8 mouse cellular contexts compared by ENCODE assay signal in the genomic region with DNA sequence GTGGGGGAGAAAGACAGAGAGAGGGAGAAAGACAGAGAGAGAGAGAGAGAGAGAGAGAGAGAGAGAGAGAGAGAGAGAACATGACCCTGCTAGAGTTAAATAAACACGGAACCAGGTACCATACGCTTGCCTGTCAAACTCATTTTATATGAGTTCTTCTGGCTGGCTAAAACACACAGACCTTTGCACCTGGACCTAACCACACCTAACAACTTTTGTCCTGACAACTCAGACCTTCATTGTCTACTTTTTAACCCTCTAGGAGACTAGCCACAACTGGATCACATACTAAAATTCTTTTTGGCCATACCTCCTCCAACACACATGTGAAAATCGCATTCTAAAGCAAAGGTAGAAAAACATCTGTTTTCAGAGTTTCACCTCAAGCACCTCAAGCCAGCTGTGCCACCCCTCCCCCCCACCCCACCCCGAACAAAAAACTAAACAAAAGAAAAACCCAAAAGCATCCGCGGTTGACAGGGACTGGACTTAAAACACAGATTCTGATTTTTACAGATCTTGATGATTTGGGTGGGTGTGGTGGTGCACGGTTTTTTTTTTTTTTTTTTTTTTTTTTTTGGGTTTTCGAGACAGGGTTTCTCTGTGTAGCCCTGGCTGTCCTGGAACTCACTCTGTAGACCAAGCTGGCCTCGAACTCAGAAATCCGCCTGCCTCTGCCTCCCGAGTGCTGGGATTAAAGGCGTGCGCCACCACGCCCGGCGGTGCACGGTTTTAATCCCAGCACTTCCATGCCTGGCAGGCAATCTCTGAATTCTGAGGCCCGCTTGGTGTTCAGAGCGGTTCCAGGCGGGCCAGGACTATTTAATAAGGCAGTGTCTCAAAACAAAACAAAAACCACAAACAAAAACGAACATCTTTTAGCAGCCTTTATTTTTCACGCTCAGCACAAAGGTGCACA. TPM values are rescaled to one million over a fixed set of nuclear protein-coding genes. Genes with fewer than 3 reads are reported as not detected.
DNase-seq lines count a peak whose midpoint lies in the region; ATAC-seq lines count a peak whose summit lies in the region.

No protein-coding gene starts in this region.

- H3K9me3 ChIP-seq in neural tube, embryonic 11.5 days (ENCODE audit: control insufficient read depth, low read length): no peaks in the 10 kb centered on the region
- no peaks in the 10 kb centered on the region for H3K9me3 ChIP-seq in limb, embryonic 12.5 days
- H3K9me3 ChIP-seq in stomach, embryonic 14.5 days (ENCODE audit: control insufficient read depth, low read depth, low read length): no peaks in the 10 kb centered on the region

- H3K4me3 ChIP-seq in neural tube, embryonic 11.5 days (ENCODE audit: low read depth, low read length): peak overlapping the region; percentile 85
- peak overlapping the region; percentile 80 for H3K4me3 ChIP-seq in limb, embryonic 12.5 days (replicated peaks)
- peak overlapping the region; percentile 94 for H3K4me3 ChIP-seq in stomach, embryonic 14.5 days (ENCODE audit: low read depth, low read length)

- 0 out of 2 replicates have a peak, but pooled peaks cover 3% of the 10 kb centered on the region for H3K4me1 ChIP-seq in neural tube, embryonic 11.5 days (ENCODE audit: control insufficient read depth, insufficient read depth, low read length)
- peaks cover 22% of the 10 kb centered on the region for H3K4me1 ChIP-seq in limb, embryonic 12.5 days (replicated peaks)
- peaks cover 11% of the 10 kb centered on the region for H3K4me1 ChIP-seq in stomach, embryonic 14.5 days (ENCODE audit: control insufficient read depth, insufficient read depth, low read length)

- H3K9ac ChIP-seq in neural tube, embryonic 11.5 days (ENCODE audit: low read length): peak overlapping the region; percentile 98; the same call in 1 of the 2 replicates
- peak overlapping the region; percentile 95; the same call in 1 of the 2 replicates for H3K9ac ChIP-seq in limb, embryonic 12.5 days (replicated peaks)
- no peak overlapping the region for H3K9ac ChIP-seq in stomach, embryonic 14.5 days (replicated peaks; ENCODE audit: low read depth, low read length)

- peak; percentile 33 for DNase-seq in CD4-positive, CD25-positive, alpha-beta regulatory T cell, adult 2 months (ENCODE audit: low read depth, low spot score)
- no peak for DNase-seq in neural tube, embryonic 11.5 days (ENCODE audit: low spot score)
- no peak for DNase-seq in neural tube, embryonic 10.5 days (ENCODE audit: extremely low spot score, low spot score)
- no peak for DNase-seq in urinary bladder, adult 18-20 months (ENCODE audit: low spot score in 2 of 2)
- DNase-seq in urinary bladder, adult 2 months (ENCODE audit: low spot score): no peak

- peak overlapping the region; percentile 77 for H3K4me2 ChIP-seq in neural tube, embryonic 11.5 days (ENCODE audit: low read depth)
- peak overlapping the region; percentile 78 for H3K4me2 ChIP-seq in limb, embryonic 12.5 days
- H3K4me2 ChIP-seq in stomach, embryonic 14.5 days (replicated peaks; ENCODE audit: low read depth, low read length): peak overlapping the region; percentile 81

- no peak for ATAC-seq in CD4-positive, CD25-positive, alpha-beta regulatory T cell, adult 4 months
- 0 out of 2 replicates have a peak, but pooled peaks have one; percentile 13 for ATAC-seq in neural tube, embryonic 11.5 days (ENCODE audit: insufficient read depth, low FRiP score, low TSS enrichment)
- ATAC-seq in limb, embryonic 12.5 days (ENCODE audit: insufficient number of reproducible peaks, insufficient read depth, low FRiP score, low TSS enrichment, low read depth): peak; percentile 18
- ATAC-seq in stomach, embryonic 14.5 days (ENCODE audit: insufficient number of reproducible peaks, insufficient read depth, low FRiP score, low read depth): peak; percentile 21; the same call in 1 of the 2 replicates

- no peaks in the 10 kb centered on the region for H3K36me3 ChIP-seq in neural tube, embryonic 11.5 days (ENCODE audit: control insufficient read depth, insufficient read depth, low read length)
- peaks cover under 1% of the 10 kb centered on the region; the same call in 1 of the 2 replicates for H3K36me3 ChIP-seq in limb, embryonic 12.5 days
- no peaks in the 10 kb centered on the region for H3K36me3 ChIP-seq in stomach, embryonic 14.5 days (ENCODE audit: control insufficient read depth, insufficient read depth, low read length)

- 21% methylated on average over 19 of the region's 22 CpGs for WGBS in neural tube, embryonic 11.5 days
- WGBS in limb, embryonic 12.5 days: 17% methylated on average over 21 of the region's 22 CpGs
- WGBS in stomach, embryonic 14.5 days: 13% methylated on average over 21 of the region's 22 CpGs

- H3K27me3 ChIP-seq in neural tube, embryonic 11.5 days (ENCODE audit: control insufficient read depth, insufficient read depth, low read length): no peaks in the 10 kb centered on the region
- no peaks in the 10 kb centered on the region for H3K27me3 ChIP-seq in limb, embryonic 12.5 days
- H3K27me3 ChIP-seq in stomach, embryonic 14.5 days (ENCODE audit: control insufficient read depth, insufficient read depth, low read length): no peaks in the 10 kb centered on the region

- peak overlapping the region; percentile 98 for H3K27ac ChIP-seq in neural tube, embryonic 11.5 days (ENCODE audit: low read depth, low read length)
- peak overlapping the region; percentile 98 for H3K27ac ChIP-seq in limb, embryonic 12.5 days
- peak overlapping the region; percentile 98 for H3K27ac ChIP-seq in stomach, embryonic 14.5 days (ENCODE audit: low read length)

RNA-seq across cellular contexts. Expression of gene Rnf103, which starts 0.7 kb away (rescaled TPM):
- polyA plus RNA-seq in CD4-positive, CD25-positive, alpha-beta regulatory T cell, adult 4 months (2017; shearing (Covaris generic)): 1 to 10 TPM; 2.9 to 5.7 TPM
- 18.6 and 19.4 TPM in 2 replicates for polyA plus RNA-seq in neural tube, embryonic 11.5 days (2014; fragmentation: Nextera tagmentation; extraction: Ambion mirVana)
- polyA plus RNA-seq in limb, embryonic 12.5 days (2016; fragmentation: Nextera tagmentation; extraction: Ambion mirVana): 18.9 and 20.8 TPM in 2 replicates
- polyA plus RNA-seq in stomach, embryonic 14.5 days (2014; fragmentation: Nextera tagmentation; extraction: Ambion mirVana): 21.7 and 27.3 TPM in 2 replicates
- polyA plus RNA-seq in urinary bladder, adult 2 months (2012; rRNA removed): 27.9 and 29.4 TPM in 2 replicates

RNA-seq across cellular contexts. Expression of gene Chmp3, which starts 50.6 kb away (rescaled TPM):
- polyA plus RNA-seq in CD4-positive, CD25-positive, alpha-beta regulatory T cell, adult 4 months (2017; shearing (Covaris generic)): 100 to 1,000 TPM in 1 of 2 experiments, 10 to 100 TPM in 1; 73.3 to 112 TPM
- polyA plus RNA-seq in neural tube, embryonic 11.5 days (2014; fragmentation: Nextera tagmentation; extraction: Ambion mirVana): 53.7 and 54.3 TPM in 2 replicates
- 50.1 and 51.2 TPM in 2 replicates for polyA plus RNA-seq in limb, embryonic 12.5 days (2016; fragmentation: Nextera tagmentation; extraction: Ambion mirVana)
- polyA plus RNA-seq in stomach, embryonic 14.5 days (2014; fragmentation: Nextera tagmentation; extraction: Ambion mirVana): 57.5 and 81.6 TPM in 2 replicates
- 121 and 128 TPM in 2 replicates for polyA plus RNA-seq in urinary bladder, adult 2 months (2012; rRNA removed)

RNA-seq across cellular contexts. Expression of gene Rmnd5a, which starts 52.6 kb away (rescaled TPM):
- polyA plus RNA-seq in CD4-positive, CD25-positive, alpha-beta regulatory T cell, adult 4 months (2017; shearing (Covaris generic)): 10 to 100 TPM; 11.6 to 18.4 TPM
- polyA plus RNA-seq in neural tube, embryonic 11.5 days (2014; fragmentation: Nextera tagmentation; extraction: Ambion mirVana): 9.7 and 13.0 TPM in 2 replicates
- polyA plus RNA-seq in limb, embryonic 12.5 days (2016; fragmentation: Nextera tagmentation; extraction: Ambion mirVana): 18.7 and 21.1 TPM in 2 replicates
- polyA plus RNA-seq in stomach, embryonic 14.5 days (2014; fragmentation: Nextera tagmentation; extraction: Ambion mirVana): 8.3 and 10.4 TPM in 2 replicates
- 47.4 and 54.8 TPM in 2 replicates for polyA plus RNA-seq in urinary bladder, adult 2 months (2012; rRNA removed)
